In genomic region chr6:103682854-103683574, GRCm38 (mm10) we compare ENCODE assay signal across 7 mouse cellular contexts.
DNase-seq lines count a peak whose midpoint lies in the region; ATAC-seq and TF ChIP-seq lines count a peak whose summit lies in the region.

No protein-coding gene starts in this region.

- WGBS in forebrain, embryonic 11.5 days: 14% methylated on average over 8 of the region's 8 CpGs
- WGBS in hindbrain, postnatal 0 days: 13% methylated on average over 8 of the region's 8 CpGs

- H3K4me3 ChIP-seq in forebrain, embryonic 11.5 days (ENCODE audit: low read depth, low read length): no peak overlapping the region
- no peak overlapping the region for H3K4me3 ChIP-seq in hindbrain, postnatal 0 days (ENCODE audit: low read length)

- H3K9ac ChIP-seq in forebrain, embryonic 11.5 days (ENCODE audit: low read length): no peak overlapping the region
- no peak overlapping the region for H3K9ac ChIP-seq in hindbrain, postnatal 0 days (replicated peaks; ENCODE audit: low read length)

- no peaks in the 10 kb centered on the region for H3K36me3 ChIP-seq in forebrain, embryonic 11.5 days (ENCODE audit: control insufficient read depth, insufficient read depth, low read length)
- H3K36me3 ChIP-seq in hindbrain, postnatal 0 days (ENCODE audit: insufficient read depth, low read length): no peaks in the 10 kb centered on the region; the same call in 1 of the 2 replicates

- TF ChIP-seq CTCF in hindbrain, postnatal 0 days (IDR thresholded peaks at IDR 0.05; ENCODE audit: low read depth): peak; percentile 93

- H3K4me1 ChIP-seq in forebrain, embryonic 11.5 days (replicated peaks; ENCODE audit: control insufficient read depth, insufficient read depth, low read length): no peaks in the 10 kb centered on the region
- H3K4me1 ChIP-seq in hindbrain, postnatal 0 days (ENCODE audit: insufficient read depth, low read length): no peaks in the 10 kb centered on the region

- no peak overlapping the region for H3K27ac ChIP-seq in forebrain, embryonic 11.5 days (ENCODE audit: low read depth, low read length)
- H3K27ac ChIP-seq in hindbrain, postnatal 0 days: no peak overlapping the region

- ATAC-seq in forebrain, embryonic 11.5 days (replicated peaks; ENCODE audit: low FRiP score): peak; percentile 80
- peak; percentile 86 for ATAC-seq in hindbrain, postnatal 0 days
- ATAC-seq in megakaryocyte, adult 5-6 weeks (ENCODE audit: poor library complexity, severe bottlenecking): peak; percentile 91

- H3K27me3 ChIP-seq in forebrain, embryonic 11.5 days (ENCODE audit: control insufficient read depth, insufficient read depth, low read length): no peaks in the 10 kb centered on the region
- H3K27me3 ChIP-seq in hindbrain, postnatal 0 days (ENCODE audit: insufficient read depth, low read length): no peaks in the 10 kb centered on the region

- DNase-seq in Muller cell, postnatal 12 days (ENCODE audit: inconsistent ontology term): peak; percentile 21
- DNase-seq in brain, embryonic 18.5 days (ENCODE audit: low read depth, low spot score): peak; percentile 77
- peak; percentile 75 for DNase-seq in forebrain, embryonic 11.5 days (ENCODE audit: low spot score)
- DNase-seq in hindbrain, postnatal 0 days (ENCODE audit: low spot score): peak; percentile 95
- peak; percentile 47 to 64 for DNase-seq in layer of hippocampus, postnatal 36 days
- peak; percentile 88 to 89 for DNase-seq in right cerebral cortex, postnatal 10 days (ENCODE audit: low spot score in 2 of 2)

- H3K4me2 ChIP-seq in forebrain, embryonic 11.5 days (ENCODE audit: low read depth, low read length, severe bottlenecking): no peak overlapping the region
- H3K4me2 ChIP-seq in hindbrain, postnatal 0 days (ENCODE audit: low read depth, low read length): no peak overlapping the region

- no peaks in the 10 kb centered on the region for H3K9me3 ChIP-seq in forebrain, embryonic 11.5 days (ENCODE audit: control insufficient read depth, low read length)
- no peaks in the 10 kb centered on the region for H3K9me3 ChIP-seq in hindbrain, postnatal 0 days (ENCODE audit: low read length)

Comparison
In these comparisons a context has a peak if more than half of its experiments do, and no peak if none do; other contexts are left out.
1. DNase-seq: peak in every context shown above with its lines; median percentile 95 in hindbrain, postnatal 0 days; 88 in right cerebral cortex, postnatal 10 days; 77 in brain, embryonic 18.5 days; 75 in forebrain, embryonic 11.5 days; 56 in layer of hippocampus, postnatal 36 days; 21 in Muller cell, postnatal 12 days.